Mouse (Mus musculus) intestine, postnatal 0 days (tissue): ENCODE data around the gene Phf21a. TPM values are rescaled to one million over a fixed set of nuclear protein-coding genes. Genes with fewer than 3 reads are reported as not detected.

Experiments used
- ATAC-seq: fragments of 200-750 bp; cut with Nextera tagmentation; 2 replicates; pipeline ENCODE4 v1.8.0; 2017; ENCODE audit warnings: mild to moderate bottlenecking, moderate TSS enrichment, moderate library complexity
- H3K27ac ChIP-seq: fragments of 300-500 bp; sonication (generic); 2 replicates; pipeline ENCODE4 v1.5.1; 2014; ENCODE audit warnings: mild to moderate bottlenecking, low read depth, low read length, moderate library complexity
- H3K27me3 ChIP-seq: fragments of 300-500 bp; sonication (generic); replicated peaks from 2 replicates; pipeline ENCODE4 v1.6.1; 2014; ENCODE audit warnings: low read length, mixed read lengths; ENCODE audit not compliant: control insufficient read depth, insufficient read depth
- H3K36me3 ChIP-seq: fragments of 300-500 bp; sonication (generic); 2 replicates; pipeline ENCODE4 v1.6.1; 2014; ENCODE audit warnings: mild to moderate bottlenecking, moderate library complexity; ENCODE audit not compliant: control insufficient read depth, insufficient read depth
- H3K4me1 ChIP-seq: fragments of 300-500 bp; sonication (generic); replicated peaks from 2 replicates; pipeline ENCODE4 v1.6.1; 2014; ENCODE audit warnings: antibody characterized with exemption, low read length, mixed read lengths; ENCODE audit not compliant: control insufficient read depth, insufficient read depth
- H3K4me2 ChIP-seq: fragments of 300-500 bp; sonication (generic); replicated peaks from 2 replicates; pipeline ENCODE4 v1.6.1; 2014; ENCODE audit warnings: low read depth, mild to moderate bottlenecking, moderate library complexity
- H3K4me3 ChIP-seq: fragments of 300-500 bp; sonication (generic); 2 replicates; pipeline ENCODE4 v1.5.1; 2014; ENCODE audit warnings: low read depth, low read length
- H3K9ac ChIP-seq: fragments of 300-500 bp; sonication (generic); 2 replicates; pipeline ENCODE4 v1.6.1; 2014; ENCODE audit warnings: mild to moderate bottlenecking, low read depth, low read length
- H3K9me3 ChIP-seq: fragments of 300-500 bp; sonication (generic); 2 replicates; pipeline ENCODE4 v1.6.1; 2016; ENCODE audit warnings: mixed run types; ENCODE audit not compliant: control insufficient read depth
- CTCF ChIP-seq: sonication (generic); IDR thresholded peaks from 2 replicates; pipeline ENCODE4 v1.5.1; 2016; ENCODE audit warnings: low read depth, mild to moderate bottlenecking, control low read depth, antibody characterized with exemption, moderate library complexity
- WGBS: fragments of 180-500 bp; shearing (Covaris S2); extraction: QIAGEN DNeasy Blood & Tissue Kit; methylation state at CpG from one replicate; pipeline ENCODE4 v1.1.7; 2014; 5-methylcytosine and 5-hydroxymethylcytosine counted together
- polyA plus RNA-seq: library from polyadenylated mRNA; unstranded; fragments of >200 nt; fragmentation: Nextera tagmentation; extraction: Ambion mirVana; gene quantifications from 2 replicates; pipeline ENCODE4 v1.2.1, GENCODE M21; 2015

The Phf21a gene
- polyA plus RNA-seq, 1 experiment from 2014 or later, result 7.4 TPM

DNA sequence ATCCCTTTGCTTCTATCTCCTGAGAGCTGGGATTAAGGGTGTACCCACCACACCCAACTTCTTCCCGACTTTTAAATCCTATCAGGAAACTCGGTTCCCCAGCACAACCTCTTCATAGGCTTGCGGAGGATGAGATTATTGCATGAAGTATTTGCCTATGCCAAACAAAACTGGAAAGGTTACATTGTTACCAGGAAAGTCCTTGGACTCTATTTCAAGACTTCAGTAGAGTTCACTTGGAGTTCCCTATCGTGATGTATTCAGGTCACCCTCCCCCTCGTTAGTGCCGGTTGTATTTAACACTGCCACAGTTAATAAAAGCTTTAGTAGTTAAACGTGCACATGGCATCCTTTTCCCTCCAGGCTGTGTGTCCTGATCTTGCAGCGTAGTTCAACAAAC lies 1.2 kb downstream of the Phf21a start:
- no peak overlapping the region for H3K27ac ChIP-seq
- 40% methylated on average over 8 of the region's 8 CpGs for WGBS
- H3K36me3 ChIP-seq, result no peaks in the 10 kb centered on the region
- ATAC-seq, result no peak
- TF ChIP-seq CTCF, result no peak
- H3K9me3 ChIP-seq, result no peaks in the 10 kb centered on the region
- H3K4me3 ChIP-seq, result no peak overlapping the region
- H3K9ac ChIP-seq, result no peak overlapping the region
- H3K4me2 ChIP-seq, result no peak overlapping the region
- H3K27me3 ChIP-seq, result no peaks in the 10 kb centered on the region
- H3K4me1 ChIP-seq, result no peaks in the 10 kb centered on the region

DNA sequence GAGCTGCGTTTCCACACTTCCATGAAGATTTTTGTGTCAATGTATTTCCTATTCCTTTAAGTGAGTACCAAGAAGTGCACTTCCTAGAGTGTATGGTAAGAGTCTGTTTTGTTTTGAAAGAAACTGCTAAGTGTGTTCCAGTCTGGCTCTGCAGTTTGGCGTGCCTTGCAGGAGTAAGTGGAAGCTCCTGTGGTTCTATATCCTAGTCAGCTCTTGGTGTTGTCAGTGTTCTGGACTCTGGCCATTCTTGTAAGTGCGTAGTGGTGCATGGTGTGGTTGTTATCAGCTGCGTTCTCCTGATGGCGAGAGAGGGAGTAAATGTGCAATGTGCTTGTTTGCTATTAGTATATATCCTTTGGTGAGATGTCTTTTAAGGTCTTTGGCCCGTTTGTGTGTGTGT lies 7.9 kb downstream of the Phf21a start:
- no peak overlapping the region for H3K4me2 ChIP-seq
- no peak overlapping the region for H3K9ac ChIP-seq
- no peak for TF ChIP-seq CTCF
- 80% methylated on average over 6 of the region's 6 CpGs for WGBS
- no peak for ATAC-seq
- H3K4me3 ChIP-seq, result no peak overlapping the region
- H3K36me3 ChIP-seq, result no peaks in the 10 kb centered on the region
- H3K4me1 ChIP-seq, result no peaks in the 10 kb centered on the region
- no peak overlapping the region for H3K27ac ChIP-seq
- H3K27me3 ChIP-seq, result no peaks in the 10 kb centered on the region
- no peaks in the 10 kb centered on the region for H3K9me3 ChIP-seq

- WGBS, result 69% methylated on average over 5 of the region's 5 CpGs
- Histone ChIP-seq H3K9ac (no peak overlapping the region), H3K27me3 (no peaks in the 10 kb centered on the region), H3K36me3 (no peaks in the 10 kb centered on the region), H3K4me2 (no peak overlapping the region), H3K4me3 (no peak overlapping the region), H3K4me1 (no peaks in the 10 kb centered on the region), H3K9me3 (no peaks in the 10 kb centered on the region), H3K27ac (no peak overlapping the region)
- ATAC-seq, result no peak
- TF ChIP-seq CTCF, result no peak
These were observed 31.6 kb downstream of the Phf21a start for GRCm38 (mm10) chr2:92124523-92124922.

DNA sequence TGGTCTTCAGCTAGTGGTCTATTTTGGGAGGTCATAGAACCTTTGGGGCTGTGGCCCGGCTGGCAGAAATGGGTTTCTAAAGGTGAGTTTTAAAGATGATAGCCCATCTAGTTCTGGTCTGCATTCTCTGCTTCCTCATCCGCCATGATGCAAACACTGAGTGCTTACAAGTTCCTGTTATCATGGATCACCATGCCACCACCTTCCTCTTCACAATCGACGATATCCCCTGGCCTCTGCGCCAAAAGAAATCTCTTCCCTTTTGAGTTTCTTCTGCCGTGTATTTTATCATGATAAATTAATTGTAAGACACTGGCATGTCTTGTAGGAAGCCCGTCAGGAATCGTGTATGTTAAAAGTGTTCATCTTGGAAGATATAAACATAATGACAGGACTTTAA lies 32.4 kb downstream of the Phf21a start:
- Histone ChIP-seq H3K27ac (no peak overlapping the region), H3K4me2 (no peak overlapping the region), H3K36me3 (no peaks in the 10 kb centered on the region), H3K4me1 (no peaks in the 10 kb centered on the region), H3K9me3 (no peaks in the 10 kb centered on the region), H3K27me3 (no peaks in the 10 kb centered on the region), H3K4me3 (no peak overlapping the region), H3K9ac (no peak overlapping the region)
- ATAC-seq, result no peak
- TF ChIP-seq CTCF, result no peak
- WGBS, result 76% methylated on average over 8 of the region's 8 CpGs

DNA sequence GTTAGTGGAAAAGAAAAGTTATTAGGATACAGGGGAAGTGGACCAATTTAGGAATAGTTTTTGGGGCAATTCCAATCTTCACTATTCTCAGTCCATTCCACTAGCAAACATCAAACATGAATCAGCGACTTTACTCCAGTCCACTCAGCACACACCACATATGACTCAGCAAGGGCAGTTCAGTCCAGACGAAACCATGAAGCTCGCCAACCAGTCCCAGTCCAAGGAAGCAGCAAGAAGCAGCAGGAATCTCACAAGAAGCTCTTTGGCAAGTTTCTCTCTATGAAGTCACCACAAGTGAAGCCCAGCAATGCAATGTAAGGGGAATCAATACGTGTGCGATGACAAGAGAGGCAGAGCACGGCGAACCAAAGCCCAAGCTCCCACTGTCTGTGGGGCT lies 37.2 kb downstream of the Phf21a start:
- Histone ChIP-seq H3K4me3 (no peak overlapping the region), H3K9ac (no peak overlapping the region), H3K4me2 (no peak overlapping the region), H3K4me1 (no peaks in the 10 kb centered on the region), H3K27me3 (no peaks in the 10 kb centered on the region), H3K9me3 (no peaks in the 10 kb centered on the region), H3K36me3 (no peaks in the 10 kb centered on the region), H3K27ac (no peak overlapping the region)
- ATAC-seq, result no peak
- TF ChIP-seq CTCF, result no peak
- 91% methylated on average over 7 of the region's 7 CpGs for WGBS

DNA sequence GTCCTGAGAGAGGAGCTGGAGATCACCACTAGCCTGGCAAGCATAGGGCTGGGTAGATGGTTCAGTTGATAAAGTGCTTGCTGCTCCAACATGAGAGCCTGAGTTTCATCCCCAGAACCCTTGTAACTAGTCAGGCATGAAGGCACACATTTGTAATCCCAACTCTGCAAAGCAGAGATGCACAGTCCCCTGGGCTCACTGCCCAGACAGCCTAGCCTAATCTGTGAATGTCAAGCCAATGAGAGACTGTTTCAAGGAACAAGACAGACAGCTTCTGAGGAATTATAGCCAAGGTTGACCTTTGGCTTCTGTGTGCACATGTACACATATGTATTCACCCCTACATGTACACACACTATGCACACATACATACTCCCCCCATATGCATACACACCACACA lies 45.8 kb downstream of the Phf21a start:
- no peak for ATAC-seq
- H3K4me3 ChIP-seq, result no peak overlapping the region
- no peak overlapping the region for H3K9ac ChIP-seq
- no peak for TF ChIP-seq CTCF
- H3K4me2 ChIP-seq, result no peak overlapping the region
- H3K36me3 ChIP-seq, result no peaks in the 10 kb centered on the region
- H3K9me3 ChIP-seq, result no peaks in the 10 kb centered on the region
- no peak overlapping the region for H3K27ac ChIP-seq
- H3K27me3 ChIP-seq, result no peaks in the 10 kb centered on the region
- H3K4me1 ChIP-seq, result no peaks in the 10 kb centered on the region

DNA sequence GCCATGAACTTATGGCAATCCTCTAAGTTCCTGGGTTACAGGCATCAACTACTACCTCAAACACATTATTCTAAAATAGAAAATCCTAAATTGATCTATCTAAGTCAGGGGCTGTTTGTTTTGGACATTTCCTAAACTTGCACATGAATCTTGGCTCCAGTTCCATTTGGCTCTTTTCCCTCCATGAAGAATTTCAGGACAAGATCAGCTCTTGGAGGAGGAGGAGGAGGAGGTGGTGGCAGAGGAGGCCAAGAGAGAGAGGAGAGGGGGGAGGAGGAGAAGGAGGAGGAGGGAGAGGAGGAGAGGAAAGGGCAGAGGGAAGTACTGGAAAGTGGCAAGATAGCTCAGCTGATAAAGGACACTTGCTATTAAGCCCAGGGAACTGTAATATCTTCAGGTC lies 46.4 kb downstream of the Phf21a start:
- no peak for TF ChIP-seq CTCF
- Histone ChIP-seq H3K4me3 (no peak overlapping the region), H3K27ac (no peak overlapping the region), H3K4me2 (no peak overlapping the region), H3K36me3 (no peaks in the 10 kb centered on the region), H3K9me3 (no peaks in the 10 kb centered on the region), H3K4me1 (no peaks in the 10 kb centered on the region), H3K9ac (no peak overlapping the region), H3K27me3 (no peaks in the 10 kb centered on the region)
- no peak for ATAC-seq
